Mouse (Mus musculus): ENCODE measurements around the gene Gpr19. TPM values are rescaled to one million over a fixed set of nuclear protein-coding genes. Genes with fewer than 3 reads are reported as not detected.

Gene Gpr19
- 11.2 TPM for polyA plus RNA-seq (2017; shearing (Covaris generic))

GRCm38 (mm10) chr6:134898095-134898965, at the start of gene Gpr19:
Gene Gpr19 (minus strand): TSS chr6:134898578.

DNA sequence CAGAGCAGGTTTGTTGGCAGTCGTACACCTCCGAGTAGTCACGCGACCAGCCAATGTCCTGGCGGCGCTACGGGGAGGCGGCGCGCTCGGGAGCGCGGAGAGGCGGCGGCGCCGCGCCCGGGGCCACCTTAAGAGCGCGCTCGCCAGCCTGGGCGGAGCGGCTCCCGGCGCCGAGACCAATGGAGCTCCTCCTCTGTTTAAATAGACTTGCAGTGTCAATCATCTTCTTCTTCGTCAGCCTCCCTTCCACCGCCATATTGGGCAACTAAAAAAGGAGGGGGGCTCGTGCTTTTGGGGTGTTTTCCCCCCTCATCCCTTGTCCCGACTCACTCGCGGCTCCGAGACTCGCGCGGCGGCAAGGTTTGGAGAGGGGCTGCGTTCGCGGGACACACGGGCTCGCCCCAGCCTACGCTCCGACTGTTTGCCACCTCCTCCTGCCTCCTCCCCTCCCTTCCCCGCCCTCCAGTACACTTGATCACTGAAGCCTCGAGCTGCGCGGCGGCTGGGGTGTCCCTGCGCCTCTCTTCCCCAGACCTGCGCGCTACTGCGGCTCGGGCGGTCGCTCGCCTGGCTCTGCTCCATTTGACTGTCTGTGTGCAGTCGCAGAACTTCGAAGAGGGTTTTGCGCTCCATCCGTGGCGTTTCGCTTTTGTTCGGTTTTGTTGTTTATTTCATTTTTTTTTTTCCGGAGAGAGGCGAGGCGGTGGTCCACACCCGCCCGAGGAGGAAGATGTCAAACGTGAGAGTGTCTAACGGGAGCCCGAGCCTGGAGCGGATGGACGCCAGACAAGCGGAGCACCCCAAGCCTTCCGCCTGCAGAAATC, 22.0 kb upstream of the Gpr19 start, which contains the start of gene Cdkn1b:
Gene Cdkn1b, plus strand, starts transcription at position 212 of the 824 bp plus-strand sequence.

DNA sequence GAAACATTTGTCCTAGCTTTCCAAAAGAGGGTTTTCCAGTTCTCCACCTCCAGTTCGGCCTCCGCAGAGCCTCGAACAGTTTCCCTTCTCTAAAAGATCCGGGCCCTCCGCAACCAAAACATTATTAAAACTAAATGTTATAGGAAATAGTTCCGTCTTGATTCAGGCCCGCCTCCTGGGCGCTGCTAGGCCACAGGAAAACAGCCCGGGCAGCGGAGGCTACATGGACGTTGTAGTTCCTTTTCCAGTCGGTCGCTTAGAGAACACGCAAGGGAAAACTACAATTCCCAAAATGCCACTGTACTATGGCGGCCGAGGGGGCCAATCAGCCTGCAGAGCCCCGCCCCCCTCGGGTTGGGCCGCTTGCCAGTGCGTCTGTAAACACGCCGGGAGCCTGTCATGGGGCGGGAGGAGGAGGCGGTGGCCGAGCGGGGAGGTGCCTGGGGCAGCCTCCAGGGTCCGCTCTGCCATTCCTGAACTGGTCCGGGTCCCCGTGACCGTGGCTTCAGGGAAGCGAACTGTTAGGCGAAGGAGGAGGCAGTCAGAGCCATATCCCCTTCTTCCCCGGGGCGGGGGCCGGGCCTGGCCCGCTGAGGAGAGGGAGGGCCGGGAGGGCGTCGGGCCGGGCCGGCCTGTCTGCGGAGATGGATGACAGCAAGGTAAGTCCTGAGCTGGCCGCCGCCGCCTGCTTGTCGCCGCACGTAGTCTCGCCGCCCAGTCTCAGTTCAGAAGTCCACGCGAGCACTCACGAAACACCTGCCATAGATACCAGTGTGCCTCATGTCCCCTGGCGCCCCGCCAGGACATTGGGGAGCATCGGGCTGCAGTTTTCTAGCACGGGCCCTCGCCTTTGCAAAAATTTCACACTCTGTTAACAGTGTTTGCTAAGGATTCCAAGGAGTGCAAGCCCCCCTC, 68.3 kb downstream of the Gpr19 start, which contains the start of gene Crebl2:
Gene Crebl2, plus strand, starts transcription at position 369 of the 915 bp plus-strand sequence.

Other genes with a start within 250 kb of the Gpr19 start
- 2.7 TPM for gene Dusp16, start 106.0 kb downstream of the Gpr19 start, polyA plus RNA-seq (2017; shearing (Covaris generic))
- 30.1 TPM for gene Crebl2, start 68.4 kb downstream of the Gpr19 start, polyA plus RNA-seq (2017; shearing (Covaris generic))
- 44.1 TPM for gene Cdkn1b, start 21.8 kb upstream of the Gpr19 start, polyA plus RNA-seq (2017; shearing (Covaris generic))
- 0.16 TPM for gene Apold1, start 83.1 kb upstream of the Gpr19 start, polyA plus RNA-seq (2017; shearing (Covaris generic))
- gene Ddx47, start 113.0 kb upstream of the Gpr19 start, polyA plus RNA-seq (2017; shearing (Covaris generic)): 168 TPM
- gene Gprc5a, start 167.1 kb upstream of the Gpr19 start, polyA plus RNA-seq (2017; shearing (Covaris generic)): 0.83 TPM
- gene Gprc5d, start 219.7 kb upstream of the Gpr19 start, polyA plus RNA-seq (2017; shearing (Covaris generic)): not detected

All from inflammation-experienced regulatory T-cells, adult 16 weeks (primary cell).